In the genomic region with DNA sequence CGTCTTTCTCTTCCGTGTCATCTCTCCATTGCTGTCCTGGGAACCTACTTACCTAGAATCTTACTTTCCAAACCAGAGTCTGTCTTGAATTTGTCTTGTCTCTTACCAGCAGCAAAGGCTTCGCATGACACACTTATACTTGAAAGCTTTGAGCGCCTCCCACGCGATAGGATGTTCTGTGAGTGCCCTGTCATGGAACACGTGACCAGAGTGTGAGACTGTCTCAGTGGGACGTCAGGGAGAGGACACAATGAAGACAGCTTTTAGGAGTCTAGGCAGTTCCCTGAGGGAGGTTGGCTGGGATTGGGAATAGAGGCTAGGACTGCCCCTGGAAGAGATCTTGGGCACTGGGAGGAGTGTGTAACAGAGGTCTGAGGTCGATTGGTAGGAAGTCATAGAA, we compare ENCODE assay signal across 9 mouse cellular contexts. TPM values are rescaled to one million over a fixed set of nuclear protein-coding genes. Genes with fewer than 3 reads are reported as not detected.
DNase-seq lines count a peak whose midpoint lies in the region; ATAC-seq and TF ChIP-seq lines count a peak whose summit lies in the region.
"Had no signal": no experiment of that assay in that cellular context is flagged by ENCODE, and none has a peak within 500 bp of the region (broad histone marks: within the 10 kb centered on the region; RNA-seq: fewer than 3 reads in every experiment).

No protein-coding gene starts in this region.

- no peak overlapping the region for H3ac ChIP-seq in C2C12 (ENCODE audit: control insufficient read depth, insufficient read length, low read depth)

- H3K79me3 ChIP-seq in C2C12 (ENCODE audit: low read depth), result no peaks in the 10 kb centered on the region

- no peak overlapping the region for H3K4me3 ChIP-seq in lung, embryonic 14.5 days (ENCODE audit: low read depth, low read length)
- H3K4me3 ChIP-seq in C2C12 (ENCODE audit: insufficient read depth, poor library complexity, severe bottlenecking), result no peak overlapping the region
- peak overlapping the region; percentile 27 for H3K4me3 ChIP-seq in E14TG2a.4 (replicated peaks; ENCODE audit: low read length)
- H3K4me3 ChIP-seq: heart, embryonic 13.5 days had no signal

- no peaks in the 10 kb centered on the region for H3K4me1 ChIP-seq in lung, embryonic 14.5 days (ENCODE audit: insufficient read depth)
- peaks cover 71% of the 10 kb centered on the region for H3K4me1 ChIP-seq in E14TG2a.4 (replicated peaks; ENCODE audit: low read depth, low read length)
- H3K4me1 ChIP-seq: heart, embryonic 13.5 days had no signal

- H3K27ac ChIP-seq in lung, embryonic 14.5 days (ENCODE audit: low read depth), result no peak overlapping the region
- H3K27ac ChIP-seq: heart, embryonic 13.5 days had no signal

- H3K4me2 ChIP-seq in lung, embryonic 14.5 days, result no peak overlapping the region
- H3K4me2 ChIP-seq: heart, embryonic 13.5 days had no signal

- TF ChIP-seq CTCF in lung, embryonic 14.5 days (IDR thresholded peaks at IDR 0.05; ENCODE audit: low read depth), result no peak
- TF ChIP-seq CTCF in C2C12 (IDR thresholded peaks at IDR 0.05; ENCODE audit: control insufficient read depth, insufficient read depth, insufficient read length) (no peak), E14TG2a.4 (conservative IDR thresholded peaks at IDR 0.05; ENCODE audit: low read length) (no peak)

- peak; percentile 33; the same call in 1 of the 2 replicates for ATAC-seq in lung, embryonic 14.5 days (ENCODE audit: insufficient read depth)
- peak; percentile 12; the same call in 1 of the 2 replicates for ATAC-seq in granulocyte monocyte progenitor cell, adult 5-6 weeks (replicated peaks; ENCODE audit: poor library complexity, severe bottlenecking)
- no peak for ATAC-seq in megakaryocyte progenitor cell, adult 5-6 weeks (replicated peaks; ENCODE audit: poor library complexity)

- WGBS in lung, embryonic 14.5 days, result 67% methylated on average over 9 of the region's 9 CpGs

- H3K27me3 ChIP-seq in lung, embryonic 14.5 days (ENCODE audit: insufficient read depth, low read length), result no peaks in the 10 kb centered on the region
- H3K27me3 ChIP-seq in C2C12 (ENCODE audit: control insufficient read depth, insufficient read depth, insufficient read length) (no peaks in the 10 kb centered on the region), E14TG2a.4 (ENCODE audit: insufficient read depth, low read length) (no peaks in the 10 kb centered on the region)
- H3K27me3 ChIP-seq: heart, embryonic 13.5 days had no signal

- no peaks in the 10 kb centered on the region for H3K9me3 ChIP-seq in lung, embryonic 14.5 days (ENCODE audit: low read depth, low read length)
- H3K9me3 ChIP-seq in E14TG2a.4 (ENCODE audit: low read length), result no peaks in the 10 kb centered on the region
- H3K9me3 ChIP-seq: heart, embryonic 13.5 days had no signal

- H3K36me3 ChIP-seq in lung, embryonic 14.5 days (ENCODE audit: insufficient read depth), result peaks cover 10% of the 10 kb centered on the region; the same call in 1 of the 2 replicates
- H3K36me3 ChIP-seq in C2C12 (ENCODE audit: control insufficient read depth, insufficient read depth), result no peaks in the 10 kb centered on the region
- H3K36me3 ChIP-seq in E14TG2a.4 (ENCODE audit: insufficient read depth, low read length), result peaks cover 93% of the 10 kb centered on the region

- no peak for DNase-seq in lung, embryonic 14.5 days
- DNase-seq in lung, postnatal 36 days, result no peak
- DNase-seq in urinary bladder, postnatal 36 days (ENCODE audit: low spot score in 2 of 2), result no peak

- no peaks in the 10 kb centered on the region for H3K79me2 ChIP-seq in C2C12 (ENCODE audit: control insufficient read depth, insufficient read depth)

- H3K9ac ChIP-seq in lung, embryonic 14.5 days, result no peak overlapping the region
- H3K9ac ChIP-seq: heart, embryonic 13.5 days had no signal

TF ChIP-seq in C2C12, 6 proteins besides CTCF, POLR2A, EP300 and RAD21:
- peak; percentile 32 for TF ChIP-seq USF1 (IDR thresholded peaks at IDR 0.05; ENCODE audit: low read depth)
- TF ChIP-seq CEBPB (IDR thresholded peaks at IDR 0.05; ENCODE audit: low read depth), result no peak

RNA-seq across cellular contexts. Expression of gene Arhgef3, which starts 18.6 kb away (rescaled TPM):
- polyA plus RNA-seq in lung, embryonic 14.5 days (2014; fragmentation: Nextera tagmentation; extraction: Ambion mirVana), result 8.0 and 9.0 TPM in 2 replicates
- polyA plus RNA-seq in C2C12 (2012; fragmentation: generic; extraction: Trizol), result 1.1 TPM
- 14.5 and 14.7 TPM in 2 replicates for total RNA-seq in granulocyte monocyte progenitor cell, adult 5-6 weeks (2014; fragmentation: Nextera tagmentation)
- total RNA-seq in granulocyte monocyte progenitor cell, adult 5-6 weeks (2017), result 13.8 and 20.3 TPM in 2 replicates
- 11.0 and 13.8 TPM in 2 replicates for total RNA-seq in megakaryocyte progenitor cell, adult 5-6 weeks (2015)
- total RNA-seq in megakaryocyte progenitor cell, adult 5-6 weeks (2017), result 15.5 and 18.0 TPM in 2 replicates

RNA-seq across cellular contexts. Expression of gene Il17rd, which starts 57.4 kb away (rescaled TPM):
- 2.7 and 3.9 TPM in 2 replicates for polyA plus RNA-seq in lung, embryonic 14.5 days (2014; fragmentation: Nextera tagmentation; extraction: Ambion mirVana)
- polyA plus RNA-seq in C2C12 (2012; fragmentation: generic; extraction: Trizol), result 1.2 TPM
- not detected in 2 replicates for total RNA-seq in granulocyte monocyte progenitor cell, adult 5-6 weeks (2014; fragmentation: Nextera tagmentation)
- total RNA-seq in granulocyte monocyte progenitor cell, adult 5-6 weeks (2017), result not detected in 2 replicates
- not detected in 2 replicates for total RNA-seq in megakaryocyte progenitor cell, adult 5-6 weeks (2015)
- total RNA-seq in megakaryocyte progenitor cell, adult 5-6 weeks (2017), result not detected in 2 replicates
- total RNA-seq: hematopoietic stem cell, adult 5-6 weeks had no signal
